Mouse (Mus musculus) intestine, postnatal 0 days (tissue): ENCODE measurements around the gene Gm9918. TPM values are rescaled to one million over a fixed set of nuclear protein-coding genes. Genes with fewer than 3 reads are reported as not detected.

ENCODE experiments used
- ATAC-seq: fragments of 200-750 bp; cut with Nextera tagmentation; 2 replicates; pipeline ENCODE4 v1.8.0; 2017; ENCODE audit warnings: mild to moderate bottlenecking, moderate TSS enrichment, moderate library complexity
- H3K27ac ChIP-seq: fragments of 300-500 bp; sonication (generic); 2 replicates; pipeline ENCODE4 v1.5.1; 2014; ENCODE audit warnings: mild to moderate bottlenecking, low read depth, low read length, moderate library complexity
- H3K27me3 ChIP-seq: fragments of 300-500 bp; sonication (generic); replicated peaks from 2 replicates; pipeline ENCODE4 v1.6.1; 2014; ENCODE audit warnings: low read length, mixed read lengths; ENCODE audit not compliant: control insufficient read depth, insufficient read depth
- H3K36me3 ChIP-seq: fragments of 300-500 bp; sonication (generic); 2 replicates; pipeline ENCODE4 v1.6.1; 2014; ENCODE audit warnings: mild to moderate bottlenecking, moderate library complexity; ENCODE audit not compliant: control insufficient read depth, insufficient read depth
- H3K4me1 ChIP-seq: fragments of 300-500 bp; sonication (generic); replicated peaks from 2 replicates; pipeline ENCODE4 v1.6.1; 2014; ENCODE audit warnings: antibody characterized with exemption, low read length, mixed read lengths; ENCODE audit not compliant: control insufficient read depth, insufficient read depth
- H3K4me2 ChIP-seq: fragments of 300-500 bp; sonication (generic); replicated peaks from 2 replicates; pipeline ENCODE4 v1.6.1; 2014; ENCODE audit warnings: low read depth, mild to moderate bottlenecking, moderate library complexity
- H3K4me3 ChIP-seq: fragments of 300-500 bp; sonication (generic); 2 replicates; pipeline ENCODE4 v1.5.1; 2014; ENCODE audit warnings: low read depth, low read length
- H3K9ac ChIP-seq: fragments of 300-500 bp; sonication (generic); 2 replicates; pipeline ENCODE4 v1.6.1; 2014; ENCODE audit warnings: mild to moderate bottlenecking, low read depth, low read length
- H3K9me3 ChIP-seq: fragments of 300-500 bp; sonication (generic); 2 replicates; pipeline ENCODE4 v1.6.1; 2016; ENCODE audit warnings: mixed run types; ENCODE audit not compliant: control insufficient read depth
- CTCF ChIP-seq: sonication (generic); IDR thresholded peaks from 2 replicates; pipeline ENCODE4 v1.5.1; 2016; ENCODE audit warnings: low read depth, mild to moderate bottlenecking, control low read depth, antibody characterized with exemption, moderate library complexity
- WGBS: fragments of 180-500 bp; shearing (Covaris S2); extraction: QIAGEN DNeasy Blood & Tissue Kit; methylation state at CpG from one replicate; pipeline ENCODE4 v1.1.7; 2014; 5-methylcytosine and 5-hydroxymethylcytosine counted together
- polyA plus RNA-seq: library from polyadenylated mRNA; unstranded; fragments of >200 nt; fragmentation: Nextera tagmentation; extraction: Ambion mirVana; gene quantifications from 2 replicates; pipeline ENCODE4 v1.2.1, GENCODE M21; 2015

Gm9918 gene
- polyA plus RNA-seq, 1 experiment from 2014 or later: not detected

DNA sequence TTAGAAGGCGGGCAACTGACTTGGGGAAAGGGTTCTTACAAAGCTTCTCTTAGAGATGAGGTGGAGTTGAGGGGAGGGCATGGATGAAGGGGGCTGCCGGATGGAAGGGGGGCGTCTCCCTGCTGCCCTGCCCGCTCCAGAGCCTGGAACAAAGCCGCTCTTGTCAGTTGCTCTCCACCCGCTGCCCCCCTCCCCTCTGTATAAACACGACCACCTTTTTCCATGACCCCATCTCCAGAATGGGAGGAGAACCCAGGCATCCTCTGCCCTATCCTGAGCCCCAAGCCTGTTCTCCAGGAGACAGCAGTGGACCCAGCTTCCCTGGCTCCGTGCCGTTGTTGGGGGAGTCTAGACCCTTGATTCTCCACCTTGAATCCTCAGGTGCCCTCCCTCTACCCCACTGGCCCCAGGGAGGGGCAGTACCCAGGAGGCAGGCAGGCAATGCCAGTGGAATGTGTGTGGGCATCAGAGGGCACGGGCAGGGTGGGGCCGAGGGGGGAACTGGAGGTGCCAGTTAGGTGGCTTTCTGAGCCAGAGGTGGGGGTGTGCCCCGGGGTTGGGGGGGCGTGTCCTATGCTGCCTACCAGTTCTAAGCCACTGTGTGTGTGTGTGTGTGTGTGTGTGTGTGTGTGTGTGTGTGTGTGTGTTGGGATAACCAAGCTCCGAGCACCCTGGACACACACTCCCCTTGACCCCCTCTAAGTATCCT is 14.7 kb upstream of the Gm9918 start:
- no peak overlapping the region for H3K4me3 ChIP-seq
- no peak for ATAC-seq

DNA sequence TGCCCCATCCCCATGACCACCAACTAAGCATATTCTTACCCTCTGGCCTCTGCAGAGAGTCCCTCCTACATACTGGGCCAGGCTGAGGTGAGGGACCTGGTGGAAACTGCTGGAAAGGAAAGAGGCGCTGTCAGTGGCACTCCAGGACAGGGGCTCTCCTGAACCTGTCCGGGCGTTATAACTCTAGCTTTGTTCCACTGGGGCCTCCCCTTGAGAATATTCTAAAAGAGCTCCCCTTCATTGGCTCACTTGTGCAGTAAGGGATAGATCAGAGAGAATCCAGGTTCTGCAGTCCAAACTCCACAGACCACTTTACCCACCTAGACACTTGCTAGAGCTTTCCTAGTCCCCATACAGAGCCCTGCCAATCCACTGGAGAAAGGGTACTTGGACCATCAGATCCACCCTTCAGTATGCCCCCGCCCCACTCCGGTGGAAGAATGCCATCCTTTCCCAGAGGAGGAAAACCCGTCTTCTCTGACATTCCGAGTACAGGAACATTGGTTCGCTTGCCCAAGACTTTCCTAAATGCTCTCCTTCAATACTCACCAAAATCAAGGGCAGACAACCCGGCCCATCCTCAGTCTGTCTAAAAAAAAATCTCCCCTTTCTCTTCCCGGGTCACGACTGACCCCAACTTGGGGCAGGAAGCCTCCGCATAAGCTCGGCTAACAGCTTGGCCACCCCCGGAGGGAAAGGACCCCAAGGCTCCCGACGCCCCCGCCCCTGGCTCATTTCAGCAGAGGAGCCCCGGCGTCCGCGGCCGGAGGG is 13.7 kb upstream of the Gm9918 start:
- H3K27ac ChIP-seq: no peak overlapping the region
- 27% methylated on average over 22 of the region's 22 CpGs for WGBS

More for the DNA sequence above, 14.7 kb upstream of the Gm9918 start:
- WGBS: 58% methylated on average over 13 of the region's 14 CpGs
- no peak for TF ChIP-seq CTCF
- no peaks in the 10 kb centered on the region for H3K9me3 ChIP-seq
- H3K9ac ChIP-seq: no peak overlapping the region
- peaks cover 4% of the 10 kb centered on the region; the same call in 1 of the 2 replicates for H3K4me1 ChIP-seq
- H3K4me2 ChIP-seq: no peak overlapping the region
- H3K27me3 ChIP-seq: peaks cover 12% of the 10 kb centered on the region; the same call in 1 of the 2 replicates
- no peaks in the 10 kb centered on the region for H3K36me3 ChIP-seq
- H3K27ac ChIP-seq: no peak overlapping the region

DNA sequence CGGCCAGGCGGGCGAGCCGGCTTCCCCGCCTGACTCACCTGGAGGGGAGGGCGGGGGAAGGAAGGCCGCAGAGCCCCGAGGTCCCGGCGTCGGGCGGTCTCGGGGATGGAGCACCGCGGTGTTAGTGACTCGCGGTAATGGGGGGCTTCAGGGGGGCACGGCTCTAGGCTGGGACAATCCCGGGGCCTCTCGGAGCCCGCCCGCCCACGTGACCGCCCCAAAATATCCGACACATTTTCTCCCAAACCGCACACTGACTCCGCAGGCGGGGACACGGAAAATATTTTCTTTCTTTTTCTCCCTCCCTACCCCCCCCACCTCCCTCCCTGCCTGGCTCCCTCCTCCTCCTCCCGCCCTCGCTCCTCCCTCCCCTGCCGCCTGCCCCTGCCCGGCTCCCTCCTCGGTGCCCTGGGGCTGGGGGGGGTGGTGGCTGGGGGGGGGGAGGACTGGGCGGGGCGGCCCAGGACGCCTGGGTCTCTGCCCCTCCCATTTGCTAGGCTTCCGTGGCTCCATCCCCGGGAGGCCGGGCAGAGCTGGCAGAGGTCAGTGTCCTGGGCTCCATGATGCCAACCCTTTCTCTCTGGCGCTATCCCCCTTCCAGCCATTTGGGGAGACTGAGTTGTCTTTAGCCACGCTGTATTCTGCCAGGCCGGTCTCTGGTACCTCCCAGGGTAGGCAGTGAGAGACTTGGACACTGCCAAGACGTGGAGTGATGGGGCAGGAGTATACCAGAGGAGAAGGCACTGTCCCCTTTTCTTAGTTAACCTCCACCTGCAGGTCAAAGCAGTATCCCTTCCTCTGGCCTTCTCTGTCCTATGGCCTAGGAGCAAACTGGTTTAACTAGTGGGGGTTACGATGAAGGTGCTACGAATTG is 12.9 kb upstream of the Gm9918 start, which contains the start of gene Rarg:
TSS of gene Rarg (minus strand) at position 316 of the 874 bp plus-strand sequence.
- H3K4me2 ChIP-seq: peak within 1 kb of the TSS; percentile 95
- WGBS: 2% methylated on average over 35 of the region's 46 CpGs
- peak within 1 kb of the TSS; percentile 62 for H3K4me3 ChIP-seq
- no peaks in the 10 kb centered on the region for H3K36me3 ChIP-seq
- peaks cover 12% of the 10 kb centered on the region; the same call in 1 of the 2 replicates for H3K27me3 ChIP-seq
- TF ChIP-seq CTCF: no peak
- H3K4me1 ChIP-seq: peaks cover 4% of the 10 kb centered on the region; the same call in 1 of the 2 replicates
- H3K9me3 ChIP-seq: no peaks in the 10 kb centered on the region
- peak; percentile 23 for ATAC-seq
- peak within 1 kb of the TSS; percentile 34; the same call in 1 of the 2 replicates for H3K9ac ChIP-seq
- no peak within 1 kb of the TSS for H3K27ac ChIP-seq

More for the DNA sequence above, 13.7 kb upstream of the Gm9918 start:
- Histone ChIP-seq H3K4me1 (peaks cover 4% of the 10 kb centered on the region; the same call in 1 of the 2 replicates), H3K4me2 (peak overlapping the region; percentile 95), H3K36me3 (no peaks in the 10 kb centered on the region), H3K27me3 (peaks cover 12% of the 10 kb centered on the region; the same call in 1 of the 2 replicates), H3K9ac (peak overlapping the region; percentile 34; the same call in 1 of the 2 replicates), H3K4me3 (peak overlapping the region; percentile 62), H3K9me3 (no peaks in the 10 kb centered on the region)
- no peak for TF ChIP-seq CTCF
- no peak for ATAC-seq

DNA sequence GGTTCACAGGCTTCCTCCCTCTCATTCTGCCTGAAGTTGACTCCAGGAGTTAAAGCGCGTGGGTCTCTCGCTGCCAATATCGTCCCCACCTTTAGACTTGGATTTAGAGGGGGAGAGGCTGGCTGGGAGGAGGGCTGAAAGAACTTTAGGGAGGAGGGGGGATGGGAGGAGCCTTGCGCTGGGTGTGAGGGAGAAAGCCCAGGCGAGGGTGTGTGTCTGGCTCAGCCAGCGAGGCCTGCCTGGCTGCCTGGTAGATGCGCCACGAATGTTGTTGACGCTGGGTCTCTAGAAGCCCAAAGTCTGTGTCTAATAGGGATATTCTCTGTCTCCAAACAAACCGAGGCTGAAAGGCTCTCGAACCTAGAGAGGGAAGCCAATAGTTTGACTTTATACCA is 12.3 kb upstream of the Gm9918 start:
- peak overlapping the region; percentile 95 for H3K4me2 ChIP-seq
- no peaks in the 10 kb centered on the region for H3K9me3 ChIP-seq
- peak; percentile 20; the same call in 1 of the 2 replicates for ATAC-seq
- TF ChIP-seq CTCF: no peak
- no peak overlapping the region for H3K4me3 ChIP-seq
- H3K36me3 ChIP-seq: no peaks in the 10 kb centered on the region
- H3K27me3 ChIP-seq: peaks cover 12% of the 10 kb centered on the region; the same call in 1 of the 2 replicates
- 20% methylated on average over 12 of the region's 12 CpGs for WGBS
- H3K27ac ChIP-seq: no peak overlapping the region
- peaks cover 4% of the 10 kb centered on the region; the same call in 1 of the 2 replicates for H3K4me1 ChIP-seq
- H3K9ac ChIP-seq: no peak overlapping the region

DNA sequence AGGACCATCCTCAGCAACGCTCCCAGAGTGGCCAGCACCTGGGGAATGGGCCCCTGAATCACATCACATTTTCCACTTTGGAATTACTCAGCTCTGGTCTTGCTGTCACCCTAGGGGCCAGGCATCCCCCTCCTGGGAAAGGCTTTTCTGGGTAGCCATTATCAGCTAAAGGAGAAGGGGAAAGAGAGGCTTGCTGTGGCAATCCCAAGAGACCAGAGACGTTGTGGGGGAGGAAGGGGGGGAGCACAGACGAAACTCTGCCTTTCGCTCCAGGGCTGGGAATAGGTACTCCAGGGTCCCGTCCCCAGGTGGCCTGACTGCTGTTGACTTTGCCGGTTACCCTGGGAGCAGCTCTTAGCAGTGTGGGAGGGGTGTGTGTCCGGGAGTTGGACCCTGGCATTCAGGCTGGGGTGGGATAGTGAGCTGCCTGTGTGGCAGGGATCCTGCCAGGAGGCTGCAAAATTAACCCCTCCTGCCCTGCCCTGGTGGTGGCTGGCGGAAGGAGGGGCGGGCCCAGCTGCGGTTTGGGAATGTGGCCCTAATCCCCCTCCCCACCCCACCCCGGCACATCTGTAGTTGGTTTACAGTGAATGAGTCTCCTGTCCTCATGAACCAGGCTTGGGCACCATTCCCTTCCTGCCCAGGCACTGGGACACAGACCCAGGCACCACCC is 11.6 kb upstream of the Gm9918 start:
- no peaks in the 10 kb centered on the region for H3K9me3 ChIP-seq
- WGBS: 39% methylated on average over 11 of the region's 11 CpGs
- no peaks in the 10 kb centered on the region for H3K36me3 ChIP-seq
- peaks cover 4% of the 10 kb centered on the region; the same call in 1 of the 2 replicates for H3K4me1 ChIP-seq
- no peak for ATAC-seq
- no peak for TF ChIP-seq CTCF
- no peak overlapping the region for H3K27ac ChIP-seq
- no peak overlapping the region for H3K4me3 ChIP-seq
- no peak overlapping the region for H3K9ac ChIP-seq
- H3K4me2 ChIP-seq: no peak overlapping the region
- H3K27me3 ChIP-seq: peaks cover 12% of the 10 kb centered on the region; the same call in 1 of the 2 replicates
